In genomic region chr11:8493931-8494490, GRCm38 (mm10) we compare ENCODE assay signal across 14 mouse cellular contexts.
DNase-seq lines count a peak whose midpoint lies in the region; ATAC-seq lines count a peak whose summit lies in the region.
"Had no signal": no experiment of that assay in that cellular context is flagged by ENCODE, and none has a peak within 500 bp of the region (broad histone marks: within the 10 kb centered on the region; RNA-seq: fewer than 3 reads in every experiment).

No protein-coding gene starts in this region.

- 0 out of 2 replicates have a peak overlapping the region, but pooled peaks have one; percentile 24 for H3K9ac ChIP-seq in heart, embryonic 13.5 days
- H3K9ac ChIP-seq in heart, embryonic 12.5 days, result no peak overlapping the region
- H3K9ac ChIP-seq in lung, embryonic 16.5 days (ENCODE audit: low read length), result peak overlapping the region; percentile 28; the same call in 1 of the 2 replicates
- H3K9ac ChIP-seq in embryonic facial prominence, embryonic 15.5 days, result no peak overlapping the region
- no peak overlapping the region for H3K9ac ChIP-seq in midbrain, embryonic 15.5 days
- H3K9ac ChIP-seq: embryonic facial prominence, embryonic 12.5 days had no signal

- no peak overlapping the region; the same call in 1 of the 2 replicates for H3K27ac ChIP-seq in heart, embryonic 13.5 days (replicated peaks)
- H3K27ac ChIP-seq in heart, embryonic 12.5 days (ENCODE audit: poor library complexity, severe bottlenecking), result no peak overlapping the region
- no peak overlapping the region for H3K27ac ChIP-seq in lung, embryonic 16.5 days (ENCODE audit: low read length)
- peak overlapping the region; percentile 55; the same call in 1 of the 2 replicates for H3K27ac ChIP-seq in embryonic facial prominence, embryonic 15.5 days (replicated peaks)
- H3K27ac ChIP-seq in midbrain, embryonic 15.5 days, result no peak overlapping the region
- H3K27ac ChIP-seq: embryonic facial prominence, embryonic 12.5 days had no signal

- H3K36me3 ChIP-seq in heart, embryonic 13.5 days, result peaks cover 25% of the 10 kb centered on the region
- H3K36me3 ChIP-seq in heart, embryonic 12.5 days, result peaks cover 19% of the 10 kb centered on the region
- peaks cover 28% of the 10 kb centered on the region for H3K36me3 ChIP-seq in lung, embryonic 16.5 days (ENCODE audit: control insufficient read depth, insufficient read depth, low read length)
- peaks cover 40% of the 10 kb centered on the region for H3K36me3 ChIP-seq in embryonic facial prominence, embryonic 15.5 days
- no peaks in the 10 kb centered on the region for H3K36me3 ChIP-seq in midbrain, embryonic 15.5 days (replicated peaks)

- peaks cover 74% of the 10 kb centered on the region for H3K4me1 ChIP-seq in heart, embryonic 13.5 days
- H3K4me1 ChIP-seq in heart, embryonic 12.5 days (replicated peaks), result peaks cover 44% of the 10 kb centered on the region
- peaks cover 43% of the 10 kb centered on the region for H3K4me1 ChIP-seq in lung, embryonic 16.5 days (replicated peaks; ENCODE audit: control insufficient read depth, insufficient read depth, low read length)
- peaks cover 36% of the 10 kb centered on the region for H3K4me1 ChIP-seq in embryonic facial prominence, embryonic 15.5 days
- peaks cover 4% of the 10 kb centered on the region; the same call in 1 of the 2 replicates for H3K4me1 ChIP-seq in midbrain, embryonic 15.5 days

- ATAC-seq in heart, embryonic 13.5 days (ENCODE audit: extremely low read depth, insufficient number of reproducible peaks, low FRiP score, low TSS enrichment), result no peak
- no peak for ATAC-seq in heart, embryonic 12.5 days (ENCODE audit: insufficient number of reproducible peaks, low FRiP score)
- no peak for ATAC-seq in lung, embryonic 16.5 days (ENCODE audit: low read depth)
- no peak for ATAC-seq in embryonic facial prominence, embryonic 15.5 days (ENCODE audit: insufficient number of reproducible peaks, low FRiP score, low TSS enrichment, low read depth)
- no peak for ATAC-seq in midbrain, embryonic 15.5 days (replicated peaks)

- no peak overlapping the region for H3K4me3 ChIP-seq in heart, embryonic 13.5 days
- no peak overlapping the region for H3K4me3 ChIP-seq in heart, embryonic 12.5 days
- no peak overlapping the region for H3K4me3 ChIP-seq in lung, embryonic 16.5 days (ENCODE audit: low read length)
- no peak overlapping the region for H3K4me3 ChIP-seq in embryonic facial prominence, embryonic 15.5 days (replicated peaks)
- H3K4me3 ChIP-seq in midbrain, embryonic 15.5 days, result no peak overlapping the region
- H3K4me3 ChIP-seq: embryonic facial prominence, embryonic 12.5 days had no signal

- no peaks in the 10 kb centered on the region for H3K27me3 ChIP-seq in heart, embryonic 13.5 days (replicated peaks)
- no peaks in the 10 kb centered on the region for H3K27me3 ChIP-seq in heart, embryonic 12.5 days (replicated peaks)
- H3K27me3 ChIP-seq in lung, embryonic 16.5 days (ENCODE audit: control insufficient read depth, insufficient read depth, low read depth, low read length), result no peaks in the 10 kb centered on the region
- H3K27me3 ChIP-seq in embryonic facial prominence, embryonic 15.5 days, result no peaks in the 10 kb centered on the region
- no peaks in the 10 kb centered on the region for H3K27me3 ChIP-seq in midbrain, embryonic 15.5 days (replicated peaks)
- H3K27me3 ChIP-seq: embryonic facial prominence, embryonic 12.5 days had no signal

- no peak overlapping the region for H3K4me2 ChIP-seq in heart, embryonic 13.5 days
- H3K4me2 ChIP-seq in heart, embryonic 12.5 days, result no peak overlapping the region
- H3K4me2 ChIP-seq in lung, embryonic 16.5 days (ENCODE audit: low read depth, low read length), result no peak overlapping the region
- no peak overlapping the region for H3K4me2 ChIP-seq in embryonic facial prominence, embryonic 15.5 days (replicated peaks)
- no peak overlapping the region for H3K4me2 ChIP-seq in midbrain, embryonic 15.5 days
- H3K4me2 ChIP-seq: embryonic facial prominence, embryonic 12.5 days had no signal

- WGBS in heart, embryonic 13.5 days, result 37% methylated on average over 8 of the region's 8 CpGs
- WGBS in heart, embryonic 12.5 days, result 41% methylated on average over 8 of the region's 8 CpGs
- 65% methylated on average over 8 of the region's 8 CpGs for WGBS in lung, embryonic 16.5 days
- 44% methylated on average over 8 of the region's 8 CpGs for WGBS in embryonic facial prominence, embryonic 15.5 days
- WGBS in midbrain, embryonic 15.5 days, result 70% methylated on average over 8 of the region's 8 CpGs

- peak; percentile 42 to 45 for DNase-seq in cerebellum, postnatal 14 days
- no peak for DNase-seq in cerebellum, adult 18-20 months
- DNase-seq in lung, postnatal 14 days, result no peak
- DNase-seq: adrenal gland, adult 2 months; cerebellum, adult 11 months; heart, adult 11 months; kidney, adult 9 months; thymus, postnatal 14 days had no signal

- H3K9me3 ChIP-seq in heart, embryonic 13.5 days, result no peaks in the 10 kb centered on the region
- no peaks in the 10 kb centered on the region for H3K9me3 ChIP-seq in heart, embryonic 12.5 days (replicated peaks)
- no peaks in the 10 kb centered on the region for H3K9me3 ChIP-seq in lung, embryonic 16.5 days (ENCODE audit: control insufficient read depth, low read length)
- H3K9me3 ChIP-seq in embryonic facial prominence, embryonic 15.5 days (replicated peaks), result no peaks in the 10 kb centered on the region
- no peaks in the 10 kb centered on the region for H3K9me3 ChIP-seq in midbrain, embryonic 15.5 days
- H3K9me3 ChIP-seq: embryonic facial prominence, embryonic 12.5 days had no signal

Comparison
In these comparisons a context has a peak if more than half of its experiments do, and no peak if none do; other contexts are left out.
1. DNase-seq: peak in cerebellum, postnatal 14 days (2 of 2); none in cerebellum, adult 18-20 months (0 of 2) and lung, postnatal 14 days (single experiment).
2. H3K9ac ChIP-seq: peak in heart, embryonic 13.5 days (single experiment) and lung, embryonic 16.5 days (single experiment); none in heart, embryonic 12.5 days (single experiment), embryonic facial prominence, embryonic 15.5 days (single experiment) and midbrain, embryonic 15.5 days (single experiment).